Mouse (Mus musculus) neural tube, embryonic 13.5 days (tissue): ENCODE results near the gene Ifnz. TPM values are rescaled to one million over a fixed set of nuclear protein-coding genes. Genes with fewer than 3 reads are reported as not detected.
"Not testable (repeated sequence)": the region's sequence is repeated elsewhere in the genome, so short reads cannot be mapped to it uniquely, and the experiment has no call there.

Experiments
- ATAC-seq: fragments of 200-750 bp; cut with Nextera tagmentation; 2 replicates; pipeline ENCODE4 v1.8.0; 2017; ENCODE audit warnings: low read depth, mild to moderate bottlenecking, moderate TSS enrichment, moderate library complexity
- H3K27ac ChIP-seq: fragments of 300-500 bp; sonication (generic); replicated peaks from 2 replicates; pipeline ENCODE4 v1.5.1; 2015; ENCODE audit warnings: moderate library complexity, mild to moderate bottlenecking, inconsistent platforms
- H3K27me3 ChIP-seq: fragments of 300-500 bp; sonication (generic); 2 replicates; pipeline ENCODE4 v1.6.1; 2015; ENCODE audit warnings: mild to moderate bottlenecking, inconsistent platforms
- H3K36me3 ChIP-seq: fragments of 300-500 bp; sonication (generic); 2 replicates; pipeline ENCODE4 v1.6.1; 2015; ENCODE audit warnings: mild to moderate bottlenecking, inconsistent platforms
- H3K4me1 ChIP-seq: fragments of 300-500 bp; sonication (generic); replicated peaks from 2 replicates; pipeline ENCODE4 v1.6.1; 2015; ENCODE audit warnings: inconsistent platforms
- H3K4me2 ChIP-seq: fragments of 300-500 bp; sonication (generic); 2 replicates; pipeline ENCODE4 v1.6.1; 2015; ENCODE audit warnings: inconsistent platforms, mild to moderate bottlenecking, moderate library complexity
- H3K4me3 ChIP-seq: fragments of 300-500 bp; sonication (generic); 2 replicates; pipeline ENCODE4 v1.5.1; 2015; ENCODE audit warnings: mild to moderate bottlenecking, inconsistent platforms
- H3K9ac ChIP-seq: fragments of 300-500 bp; sonication (generic); 2 replicates; pipeline ENCODE4 v1.6.1; 2015; ENCODE audit warnings: moderate library complexity, mild to moderate bottlenecking, inconsistent platforms
- H3K9me3 ChIP-seq: fragments of 300-500 bp; sonication (generic); 2 replicates; pipeline ENCODE4 v1.6.1; 2016; ENCODE audit warnings: inconsistent platforms
- WGBS: fragments of 180-500 bp; shearing (Covaris S2); methylation state at CpG from one replicate; pipeline ENCODE4 v1.1.7; 2015; 5-methylcytosine and 5-hydroxymethylcytosine counted together
- polyA plus RNA-seq: library from polyadenylated mRNA; unstranded; fragments of >200 nt; fragmentation: Nextera tagmentation; extraction: Ambion mirVana; gene quantifications from 2 replicates; pipeline ENCODE4 v1.2.1, GENCODE M21; 2015

Ifnz gene
- polyA plus RNA-seq, 1 experiment from 2014 or later: not detected

- H3K4me1 ChIP-seq, H3K9ac ChIP-seq, H3K27me3 ChIP-seq, H3K4me3 ChIP-seq, H3K36me3 ChIP-seq, ATAC-seq, H3K27ac ChIP-seq, H3K4me2 ChIP-seq, H3K9me3 ChIP-seq: not testable (repeated sequence)
- WGBS: 2% methylated on average over 12 of the region's 52 CpGs
Measured at GRCm38 (mm10) chr4:88793936-88794675, 12.2 kb downstream of the Ifnz start, which contains the start of gene Gm13275. Gene Gm13275 (plus strand): TSS chr4:88794487.

GRCm38 (mm10) chr4:88797097-88797496 lies 15.2 kb downstream of the Ifnz start, which contains the start of gene Gm13279:
Gene Gm13279 (plus strand): TSS chr4:88797397.
- H3K4me3 ChIP-seq, H3K9me3 ChIP-seq, H3K27me3 ChIP-seq, H3K4me1 ChIP-seq, H3K9ac ChIP-seq, ATAC-seq, H3K4me2 ChIP-seq, H3K36me3 ChIP-seq, H3K27ac ChIP-seq: not testable (repeated sequence)
- WGBS: no CpG with 5 or more reads among the region's 28 CpGs

- not testable (repeated sequence) for H3K36me3 ChIP-seq, H3K4me2 ChIP-seq, H3K4me1 ChIP-seq, H3K27me3 ChIP-seq, H3K9ac ChIP-seq, ATAC-seq, H3K9me3 ChIP-seq, H3K27ac ChIP-seq, H3K4me3 ChIP-seq
- 19% methylated on average over 5 of the region's 7 CpGs for whole genome bisulfite sequencing
Measured at GRCm38 (mm10) chr4:88799365-88799764, 17.4 kb downstream of the Ifnz start, which contains the start of gene Gm13285. Gene Gm13285 (plus strand): TSS chr4:88799665.

GRCm38 (mm10) chr4:88802954-88803353 lies 21.0 kb downstream of the Ifnz start, which contains the start of gene Gm13287:
Gene Gm13287 (plus strand): TSS chr4:88803254.
- H3K4me2 ChIP-seq, ATAC-seq, H3K9me3 ChIP-seq: not testable (repeated sequence)

GRCm38 (mm10) chr4:88805231-88805630 lies 23.3 kb downstream of the Ifnz start, which contains the start of gene Gm13288:
Gene Gm13288 (plus strand): TSS chr4:88805531.
- peaks cover 13% of the 10 kb centered on the region for H3K27me3 ChIP-seq
- H3K4me3 ChIP-seq: peak within 1 kb of the TSS; percentile 22; the same call in 1 of the 2 replicates
- H3K27ac ChIP-seq, H3K4me1 ChIP-seq, ATAC-seq, H3K9me3 ChIP-seq, H3K36me3 ChIP-seq, H3K9ac ChIP-seq: not testable (repeated sequence)
- H3K4me2 ChIP-seq: peak within 1 kb of the TSS; percentile 45
- no CpG with 5 or more reads among the region's 8 CpGs for WGBS

More at GRCm38 (mm10) chr4:88802954-88803353, 21.0 kb downstream of the Ifnz start, which contains the start of gene Gm13287:
- H3K27me3 ChIP-seq, H3K9ac ChIP-seq, H3K4me1 ChIP-seq, H3K4me3 ChIP-seq, H3K27ac ChIP-seq, H3K36me3 ChIP-seq: not testable (repeated sequence)
- no CpG with 5 or more reads among the region's 29 CpGs for WGBS

- H3K9me3 ChIP-seq, ATAC-seq: not testable (repeated sequence)
- H3K27me3 ChIP-seq: peaks cover 13% of the 10 kb centered on the region
Measured at GRCm38 (mm10) chr4:88805761-88806160, 23.8 kb downstream of the Ifnz start.

GRCm38 (mm10) chr4:88815928-88816327 lies 34.0 kb downstream of the Ifnz start, which contains the start of gene Ifna7:
Gene Ifna7 (plus strand): TSS chr4:88816228.
- no peak for ATAC-seq
- H3K4me3 ChIP-seq: no peak within 1 kb of the TSS
- H3K27ac ChIP-seq: no peak within 1 kb of the TSS
- H3K27me3 ChIP-seq: no peaks in the 10 kb centered on the region
- H3K36me3 ChIP-seq: no peaks in the 10 kb centered on the region
- 63% methylated on average over 3 of the region's 3 CpGs for WGBS
- no peak within 1 kb of the TSS for H3K9ac ChIP-seq
- no peaks in the 10 kb centered on the region for H3K9me3 ChIP-seq
- no peaks in the 10 kb centered on the region for H3K4me1 ChIP-seq
- H3K4me2 ChIP-seq: no peak within 1 kb of the TSS

More at GRCm38 (mm10) chr4:88805761-88806160, 23.8 kb downstream of the Ifnz start:
- not testable (repeated sequence) for H3K4me1 ChIP-seq, H3K27ac ChIP-seq, H3K36me3 ChIP-seq, H3K9ac ChIP-seq
- 0% methylated on average over 13 of the region's 34 CpGs for WGBS
- Histone ChIP-seq H3K4me3 (peak overlapping the region; percentile 22; the same call in 1 of the 2 replicates), H3K4me2 (peak overlapping the region; percentile 45)

- WGBS: 81% methylated on average over 1 of the region's 1 CpGs
- ATAC-seq: no peak
Measured at GRCm38 (mm10) chr4:88819659-88820058, 37.7 kb downstream of the Ifnz start, which contains the start of gene Ifna11. Gene Ifna11 (plus strand): TSS chr4:88819959.

GRCm38 (mm10) chr4:88822995-88823394 lies 41.1 kb downstream of the Ifnz start:
- WGBS: 26% methylated on average over 4 of the region's 4 CpGs
- ATAC-seq: no peak

More at GRCm38 (mm10) chr4:88819659-88820058, 37.7 kb downstream of the Ifnz start, which contains the start of gene Ifna11:
- Histone ChIP-seq H3K4me2 (no peak within 1 kb of the TSS), H3K9ac (no peak within 1 kb of the TSS), H3K9me3 (no peaks in the 10 kb centered on the region), H3K36me3 (no peaks in the 10 kb centered on the region), H3K4me1 (no peaks in the 10 kb centered on the region), H3K27ac (no peak within 1 kb of the TSS), H3K4me3 (no peak within 1 kb of the TSS), H3K27me3 (no peaks in the 10 kb centered on the region)

GRCm38 (mm10) chr4:88827116-88827515 lies 45.2 kb downstream of the Ifnz start, which contains the start of gene Ifna6:
Gene Ifna6 (plus strand): TSS chr4:88827416.
- H3K9me3 ChIP-seq, H3K27ac ChIP-seq, H3K9ac ChIP-seq, ATAC-seq, H3K4me2 ChIP-seq, H3K4me3 ChIP-seq, H3K27me3 ChIP-seq, H3K36me3 ChIP-seq, H3K4me1 ChIP-seq: not testable (repeated sequence)

More at GRCm38 (mm10) chr4:88822995-88823394, 41.1 kb downstream of the Ifnz start:
- H3K27me3 ChIP-seq: no peaks in the 10 kb centered on the region
- H3K27ac ChIP-seq: no peak overlapping the region
- H3K4me1 ChIP-seq: no peaks in the 10 kb centered on the region
- H3K36me3 ChIP-seq: no peaks in the 10 kb centered on the region
- H3K9me3 ChIP-seq: no peaks in the 10 kb centered on the region
- H3K9ac ChIP-seq: no peak overlapping the region
- H3K4me3 ChIP-seq: no peak overlapping the region
- no peak overlapping the region for H3K4me2 ChIP-seq

- Histone ChIP-seq H3K9me3 (no peaks in the 10 kb centered on the region), H3K4me1 (no peaks in the 10 kb centered on the region), H3K27me3 (no peaks in the 10 kb centered on the region), H3K9ac (no peak overlapping the region), H3K27ac (no peak overlapping the region), H3K4me2 (no peak overlapping the region), H3K36me3 (no peaks in the 10 kb centered on the region), H3K4me3 (no peak overlapping the region)
- no peak for ATAC-seq
- WGBS: 24% methylated on average over 4 of the region's 4 CpGs
Measured at GRCm38 (mm10) chr4:88830523-88830922, 48.6 kb downstream of the Ifnz start.
